Mouse (Mus musculus): ENCODE data around the gene Tmc8.

DNA sequence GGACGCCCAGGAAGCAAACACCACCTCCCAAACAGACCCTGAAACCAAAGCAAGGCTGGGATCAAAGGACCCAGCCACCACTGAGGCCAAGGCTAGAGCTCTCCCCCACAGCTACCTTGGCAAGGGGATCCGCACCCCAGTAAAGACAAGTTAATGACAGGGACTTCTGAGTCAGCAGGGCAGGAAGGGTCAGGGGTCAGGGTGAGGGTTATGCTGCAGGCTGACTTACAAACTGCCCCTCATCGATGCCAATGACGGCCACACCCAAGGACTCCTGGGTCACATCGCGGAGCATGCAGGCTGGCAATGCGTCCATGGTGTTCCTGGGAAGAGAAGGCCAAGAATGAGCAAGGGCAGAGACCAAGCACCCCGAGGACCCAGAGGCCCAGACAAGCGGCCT, 40.0 kb downstream of the Tmc8 start:
- TF ChIP-seq POLR2A (IDR thresholded peaks at IDR 0.05; ENCODE audit: low read depth, low read length) (no peak), CTCF (IDR thresholded peaks at IDR 0.05; ENCODE audit: extremely low read depth, insufficient read length, insufficient replicate concordance, low read depth, low read length) (no peak)

Measured in small intestine, adult 2 months (tissue).